12 mouse cellular contexts compared by ENCODE assay signal in genomic region chr4:150794257-150794794, GRCm38 (mm10). TPM values are rescaled to one million over a fixed set of nuclear protein-coding genes. Genes with fewer than 3 reads are reported as not detected.
DNase-seq lines count a peak whose midpoint lies in the region; ATAC-seq lines count a peak whose summit lies in the region.
"Had no signal": no experiment of that assay in that cellular context is flagged by ENCODE, and none has a peak within 500 bp of the region (broad histone marks: within the 10 kb centered on the region; RNA-seq: fewer than 3 reads in every experiment).

No protein-coding gene starts in this region.

- WGBS in heart, embryonic 12.5 days, result 66% methylated on average over 9 of the region's 9 CpGs
- 32% methylated on average over 9 of the region's 9 CpGs for WGBS in hindbrain, embryonic 16.5 days
- 37% methylated on average over 9 of the region's 9 CpGs for WGBS in neural tube, embryonic 15.5 days

- H3K9ac ChIP-seq in heart, embryonic 12.5 days, result no peak overlapping the region
- no peak overlapping the region for H3K9ac ChIP-seq in hindbrain, embryonic 16.5 days (ENCODE audit: low read depth, low read length)
- no peak overlapping the region for H3K9ac ChIP-seq in neural tube, embryonic 15.5 days (replicated peaks)

- H3K9me3 ChIP-seq in heart, embryonic 12.5 days (replicated peaks), result no peaks in the 10 kb centered on the region
- no peaks in the 10 kb centered on the region for H3K9me3 ChIP-seq in hindbrain, embryonic 16.5 days (ENCODE audit: control insufficient read depth, low read length)
- H3K9me3 ChIP-seq in neural tube, embryonic 15.5 days (replicated peaks), result no peaks in the 10 kb centered on the region

- H3K27me3 ChIP-seq in heart, embryonic 12.5 days (replicated peaks), result no peaks in the 10 kb centered on the region
- H3K27me3 ChIP-seq in hindbrain, embryonic 16.5 days (replicated peaks; ENCODE audit: control insufficient read depth, insufficient read depth, low read length), result no peaks in the 10 kb centered on the region
- H3K27me3 ChIP-seq in neural tube, embryonic 15.5 days (replicated peaks), result no peaks in the 10 kb centered on the region
- H3K27me3 ChIP-seq: CH12.LX had no signal

- H3K4me2 ChIP-seq in heart, embryonic 12.5 days, result no peak overlapping the region
- H3K4me2 ChIP-seq in hindbrain, embryonic 16.5 days (ENCODE audit: low read length), result no peak overlapping the region
- H3K4me2 ChIP-seq in neural tube, embryonic 15.5 days, result no peak overlapping the region

- DNase-seq in heart, adult 18-20 months, result peak; percentile 65 to 80
- DNase-seq in embryo, embryonic 10.5 days (ENCODE audit: low spot score), result peak; percentile 80
- DNase-seq in lung, postnatal 10 days, result no peak
- no peak for DNase-seq in frontal cortex, adult 2 months (ENCODE audit: extremely low spot score in 1 of 2, low spot score in 1 of 2)
- DNase-seq in left cerebral cortex, postnatal 14 days (ENCODE audit: low spot score in 2 of 2), result no peak
- DNase-seq: lung, postnatal 36 days; right cerebral cortex, adult 18-20 months; thymus, adult 2 months had no signal

- no peaks in the 10 kb centered on the region for H3K36me3 ChIP-seq in heart, embryonic 12.5 days
- no peaks in the 10 kb centered on the region for H3K36me3 ChIP-seq in hindbrain, embryonic 16.5 days (ENCODE audit: control insufficient read depth, insufficient read depth, low read length)
- no peaks in the 10 kb centered on the region for H3K36me3 ChIP-seq in neural tube, embryonic 15.5 days

- H3K4me1 ChIP-seq in heart, embryonic 12.5 days (replicated peaks), result peaks cover 18% of the 10 kb centered on the region
- peaks cover 13% of the 10 kb centered on the region for H3K4me1 ChIP-seq in hindbrain, embryonic 16.5 days (ENCODE audit: control insufficient read depth, insufficient read depth, low read depth, low read length)
- H3K4me1 ChIP-seq in neural tube, embryonic 15.5 days, result peaks cover 16% of the 10 kb centered on the region

- no peak overlapping the region for H3K4me3 ChIP-seq in heart, embryonic 12.5 days
- H3K4me3 ChIP-seq in hindbrain, embryonic 16.5 days (ENCODE audit: low read length), result no peak overlapping the region
- H3K4me3 ChIP-seq in neural tube, embryonic 15.5 days (replicated peaks), result no peak overlapping the region

- intact Hi-C loops in left cerebral cortex, postnatal 14 days (cut with DNase I), result no loop called here

- no peak for ATAC-seq in heart, embryonic 12.5 days (ENCODE audit: insufficient number of reproducible peaks, low FRiP score)
- ATAC-seq in hindbrain, embryonic 16.5 days, result peak; percentile 86
- ATAC-seq in neural tube, embryonic 15.5 days (ENCODE audit: low FRiP score), result 0 out of 2 replicates have a peak, but pooled peaks have one; percentile 53

- no peak overlapping the region for H3K27ac ChIP-seq in heart, embryonic 12.5 days (ENCODE audit: poor library complexity, severe bottlenecking)
- H3K27ac ChIP-seq in hindbrain, embryonic 16.5 days (ENCODE audit: low read depth, low read length), result peak overlapping the region; percentile 65
- H3K27ac ChIP-seq in neural tube, embryonic 15.5 days (replicated peaks), result peak overlapping the region; percentile 38; the same call in 1 of the 2 replicates

RNA-seq across cellular contexts. Expression of gene Errfi1, which starts 59.4 kb away (rescaled TPM):
- total RNA-seq in heart, adult 18-20 months (2021), result 10 to 100 TPM; 26.7 to 29.9 TPM
- polyA plus RNA-seq in heart, embryonic 12.5 days (2016; fragmentation: Nextera tagmentation; extraction: Ambion mirVana), result 14.0 and 16.5 TPM in 2 replicates
- 27.2 and 32.1 TPM in 2 replicates for polyA plus RNA-seq in hindbrain, embryonic 16.5 days (2015; fragmentation: Nextera tagmentation; extraction: Ambion mirVana)
- 51.8 and 57.4 TPM in 2 replicates for polyA plus RNA-seq in neural tube, embryonic 15.5 days (2015; fragmentation: Nextera tagmentation; extraction: Ambion mirVana)
- polyA plus RNA-seq in frontal cortex, adult 2 months (2012; rRNA removed), result 21.6 and 22.3 TPM in 2 replicates
- total RNA-seq in left cerebral cortex, postnatal 14 days (2021), result 10 to 100 TPM; 24.2 to 33.2 TPM

Comparison
In these comparisons a context has a peak if more than half of its experiments do, and no peak if none do; other contexts are left out.
1. DNase-seq: peak in heart, adult 18-20 months (2 of 2) and embryo, embryonic 10.5 days (single experiment); none in lung, postnatal 10 days (single experiment), frontal cortex, adult 2 months (0 of 2) and left cerebral cortex, postnatal 14 days (0 of 2).